In the genomic region with DNA sequence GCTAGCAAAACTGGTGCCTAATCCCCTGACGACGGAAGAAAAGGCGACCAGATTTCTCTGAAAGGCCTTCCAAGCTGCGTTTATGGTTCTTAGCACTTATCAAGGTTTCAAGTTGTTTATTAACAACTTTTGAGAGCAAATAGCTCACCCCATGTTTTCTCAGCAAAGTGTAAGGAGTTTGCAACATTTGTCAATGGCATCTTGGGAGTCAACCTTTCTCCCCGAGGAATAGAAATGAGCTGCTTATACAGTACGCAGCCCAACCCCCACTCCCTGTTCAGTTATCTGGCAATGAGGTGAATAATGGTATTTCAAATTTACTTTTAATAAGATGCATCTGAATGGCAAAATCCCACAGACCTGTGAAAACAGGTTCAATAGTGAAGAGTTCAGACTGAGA, we compare ENCODE assay signal across 7 mouse cellular contexts. TPM values are rescaled to one million over a fixed set of nuclear protein-coding genes. Genes with fewer than 3 reads are reported as not detected.
DNase-seq lines count a peak whose midpoint lies in the region; ATAC-seq and TF ChIP-seq lines count a peak whose summit lies in the region.

No protein-coding gene starts in this region.

- H3K27me3 ChIP-seq in embryonic facial prominence, embryonic 11.5 days (ENCODE audit: control insufficient read depth, insufficient read depth, low read length), result no peaks in the 10 kb centered on the region
- H3K27me3 ChIP-seq in neural tube, embryonic 12.5 days (replicated peaks), result no peaks in the 10 kb centered on the region

- H3K4me3 ChIP-seq in lung, adult 2 months (replicated peaks; ENCODE audit: extremely low read depth, low read depth, low read length), result peak overlapping the region; percentile 82
- peak overlapping the region; percentile 95 for H3K4me3 ChIP-seq in embryonic facial prominence, embryonic 11.5 days (ENCODE audit: low read depth, low read length)
- H3K4me3 ChIP-seq in neural tube, embryonic 12.5 days, result peak overlapping the region; percentile 96

- peak overlapping the region; percentile 55 for H3K4me2 ChIP-seq in embryonic facial prominence, embryonic 11.5 days (ENCODE audit: low read depth, low read length)
- H3K4me2 ChIP-seq in neural tube, embryonic 12.5 days (replicated peaks), result peak overlapping the region; percentile 71

- H3K36me3 ChIP-seq in embryonic facial prominence, embryonic 11.5 days (replicated peaks; ENCODE audit: control insufficient read depth, insufficient read depth, low read depth, low read length), result no peaks in the 10 kb centered on the region
- no peaks in the 10 kb centered on the region for H3K36me3 ChIP-seq in neural tube, embryonic 12.5 days

- 2% methylated on average over 6 of the region's 6 CpGs for WGBS in lung, adult 2 months
- 2% methylated on average over 6 of the region's 6 CpGs for WGBS in embryonic facial prominence, embryonic 11.5 days
- 3% methylated on average over 6 of the region's 6 CpGs for WGBS in neural tube, embryonic 12.5 days

- TF ChIP-seq CTCF in lung, adult 2 months (IDR thresholded peaks at IDR 0.05; ENCODE audit: insufficient read depth, low read length), result no peak

- no peaks in the 10 kb centered on the region for H3K4me1 ChIP-seq in lung, adult 2 months (ENCODE audit: control insufficient read depth, insufficient read depth, low read length)
- no peaks in the 10 kb centered on the region for H3K4me1 ChIP-seq in embryonic facial prominence, embryonic 11.5 days (ENCODE audit: control insufficient read depth, insufficient read depth, low read length)
- H3K4me1 ChIP-seq in neural tube, embryonic 12.5 days, result peaks cover 6% of the 10 kb centered on the region; the same call in 1 of the 2 replicates

- H3K27ac ChIP-seq in embryonic facial prominence, embryonic 11.5 days (replicated peaks; ENCODE audit: low read depth, low read length), result peak overlapping the region; percentile 97
- H3K27ac ChIP-seq in neural tube, embryonic 12.5 days, result peak overlapping the region; percentile 99

- TF ChIP-seq POLR2A in lung, adult 2 months (IDR thresholded peaks at IDR 0.05; ENCODE audit: borderline replicate concordance, extremely low read depth, low read depth, low read length), result no peak

- H3K9ac ChIP-seq in embryonic facial prominence, embryonic 11.5 days (replicated peaks; ENCODE audit: low read length), result peak overlapping the region; percentile 100
- H3K9ac ChIP-seq in neural tube, embryonic 12.5 days, result peak overlapping the region; percentile 99

- no peak for ATAC-seq in embryonic facial prominence, embryonic 11.5 days (replicated peaks; ENCODE audit: insufficient number of reproducible peaks, low FRiP score, low TSS enrichment, low read depth)
- no peak for ATAC-seq in neural tube, embryonic 12.5 days (ENCODE audit: low FRiP score, low read depth)

- no peak for DNase-seq in lung, adult 2 months
- no peak for DNase-seq in lung, postnatal 25 days (ENCODE audit: low spot score)
- peak; percentile 52 for DNase-seq in NIH3T3 (ENCODE audit: low read depth)
- peak; percentile 52 for DNase-seq in embryonic facial prominence, embryonic 11.5 days (ENCODE audit: low spot score)
- peak; percentile 16 for DNase-seq in kidney, postnatal 10 days
- DNase-seq in left cerebral cortex, adult 8-10 months (ENCODE audit: low spot score in 2 of 2), result no peak

- H3K9me3 ChIP-seq in embryonic facial prominence, embryonic 11.5 days (replicated peaks; ENCODE audit: control insufficient read depth, low read length), result no peaks in the 10 kb centered on the region
- no peaks in the 10 kb centered on the region for H3K9me3 ChIP-seq in neural tube, embryonic 12.5 days

RNA-seq across cellular contexts. Expression of gene Ezh2, which starts 0.6 kb away (rescaled TPM):
- polyA plus RNA-seq in lung, adult 2 months (2012; rRNA removed), result 2.6 and 4.9 TPM in 2 replicates
- 177 and 206 TPM in 2 replicates for polyA plus RNA-seq in embryonic facial prominence, embryonic 11.5 days (2014; fragmentation: Nextera tagmentation; extraction: Ambion mirVana)
- polyA plus RNA-seq in neural tube, embryonic 12.5 days (2016; fragmentation: Nextera tagmentation; extraction: Ambion mirVana), result 161 and 162 TPM in 2 replicates
- total RNA-seq in left cerebral cortex, adult 8-10 months (2022), result 10 to 100 TPM; 13.4 to 16.8 (median 15.1) TPM

Comparison
In these comparisons a context has a peak if more than half of its experiments do, and no peak if none do; other contexts are left out.
1. DNase-seq: peak in NIH3T3 (single experiment), embryonic facial prominence, embryonic 11.5 days (single experiment) and kidney, postnatal 10 days (single experiment); none in lung, adult 2 months (single experiment), lung, postnatal 25 days (single experiment) and left cerebral cortex, adult 8-10 months (0 of 2).
2. RNA of gene Ezh2, which starts 0.6 kb away (polyA plus RNA-seq): 177 to 206 TPM in embryonic facial prominence, embryonic 11.5 days and 161 to 162 TPM in neural tube, embryonic 12.5 days; 2.6 to 4.9 TPM in lung, adult 2 months; every median in the first group is over 10 times any median in the second.
3. Peak in every context shown above with its lines, with median percentiles within 50 percentile points of each other: H3K4me3 ChIP-seq.